Mouse (Mus musculus) G1E (cell line): ENCODE results near the gene Col18a1. TPM values are rescaled to one million over a fixed set of nuclear protein-coding genes. Genes with fewer than 3 reads are reported as not detected.

Experiments used
- ATAC-seq: 2 replicates; pipeline ENCODE4 v1.8.0; 2016; ENCODE audit warnings: mild to moderate bottlenecking; ENCODE audit not compliant: insufficient number of reproducible peaks, poor library complexity, low FRiP score, severe bottlenecking; ENCODE audit errors: extremely low read depth
- DNase-seq: peaks from one replicate; pipeline ENCODE4 v3.0.0; 2012; ENCODE audit warnings: low spot score
- H3K27me3 ChIP-seq: 2 replicates; pipeline ENCODE4 v1.6.1; 2012; ENCODE audit warnings: mild to moderate bottlenecking, low read length, inconsistent platforms; ENCODE audit not compliant: insufficient read depth
- H3K36me3 ChIP-seq: replicated peaks from 2 replicates; pipeline ENCODE3; 2012; ENCODE audit warnings: mild to moderate bottlenecking, inconsistent platforms
- H3K4me1 ChIP-seq: 2 replicates; pipeline ENCODE4 v1.6.1; 2012; ENCODE audit warnings: low read depth, low read length, inconsistent platforms, mixed read lengths; ENCODE audit not compliant: insufficient read depth
- H3K4me3 ChIP-seq: 2 replicates; pipeline ENCODE4 v1.5.1; 2012; ENCODE audit warnings: low read depth, mild to moderate bottlenecking, inconsistent platforms, low read length, moderate library complexity, mixed read lengths
- H3K9me3 ChIP-seq: replicated peaks from 2 replicates; pipeline ENCODE4 v1.6.1; 2012; ENCODE audit warnings: inconsistent platforms
- CTCF ChIP-seq: IDR thresholded peaks from 2 replicates; pipeline ENCODE4 v1.5.1; 2012; ENCODE audit warnings: low read depth, low read length, inconsistent platforms, mixed read lengths
- GATA1 ChIP-seq: IDR thresholded peaks from 2 replicates; pipeline ENCODE4 v1.6.1; 2012; ENCODE audit warnings: borderline replicate concordance, low read length, inconsistent platforms, mixed read lengths
- GATA2 ChIP-seq: IDR thresholded peaks from 2 replicates; pipeline ENCODE4 v1.6.1; 2012; ENCODE audit warnings: low read depth, low read length, inconsistent platforms, borderline replicate concordance
- POLR2AphosphoS5 ChIP-seq: IDR thresholded peaks from 2 replicates; pipeline ENCODE4 v1.6.1; 2012; ENCODE audit warnings: low read depth, low read length, inconsistent platforms; ENCODE audit not compliant: insufficient replicate concordance
- TAL1 ChIP-seq: conservative IDR thresholded peaks from 2 replicates; pipeline ENCODE4 v1.6.1; 2012; ENCODE audit warnings: low read depth, low read length, inconsistent platforms, mixed read lengths
- polyA plus RNA-seq: library from polyadenylated mRNA; stranded (reverse); fragments of >175 nt; gene quantifications from 2 replicates; pipeline ENCODE4 v1.2.3, GENCODE M21; 2012
- total RNA-seq, 2 experiments: library from RNA; stranded (forward) in 1 of 2; stranded (reverse) in 1 of 2; fragments of 200-1000 nt in 1 of 2; fragments of >200 nt in 1 of 2; fragmentation: Nextera tagmentation in 1 of 2; gene quantifications; 2 replicates each; pipeline ENCODE4 v1.2.3; 2014 to 2017

The Col18a1 gene
- total and polyA plus RNA-seq, 3 experiments: 33.0 to 145 (median 45.1) TPM

DNA sequence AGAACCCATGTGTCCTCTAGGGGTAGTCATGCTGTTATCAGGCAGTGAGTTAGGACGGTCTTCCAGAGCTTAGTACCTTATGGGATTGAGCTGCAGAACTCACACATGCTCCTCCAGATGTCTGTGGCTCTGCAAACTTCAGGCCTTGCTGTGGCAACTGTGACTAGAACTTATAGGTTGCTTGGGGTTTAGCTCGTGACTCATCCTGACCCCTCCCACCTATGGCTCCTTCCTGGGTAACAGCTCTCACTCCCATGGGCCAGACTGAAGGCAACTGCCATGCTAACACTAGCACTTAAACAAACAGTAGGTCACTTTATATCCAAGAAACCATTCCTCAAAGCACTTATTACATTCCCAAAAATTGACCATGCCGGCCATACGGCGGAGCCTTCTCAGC, 135.7 kb downstream of the Col18a1 start:
- no peak for TF ChIP-seq GATA2
- no peak for TF ChIP-seq GATA1
- TF ChIP-seq POLR2AphosphoS5: no peak
- TF ChIP-seq TAL1: no peak
- no peak for TF ChIP-seq CTCF
- ATAC-seq (no peak), DNase-seq (no peak)
- no peaks in the 10 kb centered on the region for H3K9me3 ChIP-seq
- H3K4me1 ChIP-seq: peaks cover 43% of the 10 kb centered on the region
- H3K36me3 ChIP-seq: peaks cover 10% of the 10 kb centered on the region
- no peak overlapping the region for H3K4me3 ChIP-seq
- peaks cover 47% of the 10 kb centered on the region for H3K27me3 ChIP-seq

DNA sequence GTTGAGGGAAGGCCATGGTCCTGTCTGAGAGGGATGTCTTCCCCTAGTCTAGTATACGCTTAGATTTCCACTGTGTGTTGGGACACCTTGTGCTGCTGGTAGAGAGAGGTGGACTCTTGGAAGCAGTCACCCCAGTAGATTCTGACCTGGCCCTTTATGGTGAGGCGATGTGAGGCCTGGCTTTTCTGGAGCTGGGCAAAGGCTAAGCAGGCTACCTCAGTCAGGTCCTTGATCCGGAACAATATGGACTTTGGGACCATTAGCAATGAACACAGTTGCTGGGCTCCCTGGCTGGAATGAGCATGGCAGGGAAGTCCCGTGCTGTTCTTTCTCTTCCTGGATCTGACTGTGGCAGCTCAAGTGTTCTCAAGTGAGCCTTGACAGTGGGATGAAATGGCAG, 136.6 kb downstream of the Col18a1 start:
- peaks cover 2% of the 10 kb centered on the region for H3K36me3 ChIP-seq
- TF ChIP-seq CTCF (no peak), GATA2 (no peak), GATA1 (no peak), TAL1 (no peak), POLR2AphosphoS5 (no peak)
- DNase-seq (no peak), ATAC-seq (no peak)
- H3K9me3 ChIP-seq: no peaks in the 10 kb centered on the region
- no peak overlapping the region for H3K4me3 ChIP-seq
- peaks cover 56% of the 10 kb centered on the region for H3K27me3 ChIP-seq
- peaks cover 35% of the 10 kb centered on the region for H3K4me1 ChIP-seq

GRCm38 (mm10) chr10:77028782-77029296, 137.5 kb downstream of the Col18a1 start:
- Histone ChIP-seq H3K4me3 (no peak overlapping the region), H3K9me3 (no peaks in the 10 kb centered on the region), H3K36me3 (no peaks in the 10 kb centered on the region), H3K27me3 (peaks cover 64% of the 10 kb centered on the region), H3K4me1 (peaks cover 25% of the 10 kb centered on the region)
- DNase-seq (no peak), ATAC-seq (no peak)
- TF ChIP-seq TAL1: no peak
- no peak for TF ChIP-seq CTCF
- no peak for TF ChIP-seq POLR2AphosphoS5
- TF ChIP-seq GATA2: no peak
- no peak for TF ChIP-seq GATA1

DNA sequence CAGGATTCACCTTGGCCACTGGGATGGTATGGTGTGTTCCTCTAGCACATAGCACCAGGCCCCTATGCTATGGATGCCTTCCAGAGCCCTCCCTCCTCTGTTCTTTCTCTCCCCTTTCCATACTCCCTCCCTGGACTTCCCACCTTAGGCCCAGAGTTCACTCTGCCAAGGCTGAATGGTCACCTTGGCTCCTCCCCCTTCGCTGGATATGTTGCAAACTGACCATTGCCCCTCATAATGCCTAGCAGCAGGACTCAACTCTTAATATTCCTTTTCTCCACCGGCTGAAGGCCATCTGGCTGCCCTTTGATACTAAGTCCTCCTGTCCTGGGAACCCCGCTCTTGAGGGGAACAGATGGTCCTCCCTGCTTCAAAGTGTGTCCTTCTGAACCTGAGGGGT, 139.4 kb downstream of the Col18a1 start:
- DNase-seq: no peak
- ATAC-seq: no peak

GRCm38 (mm10) chr10:77024231-77024630, 142.1 kb downstream of the Col18a1 start:
- ATAC-seq (no peak), DNase-seq (no peak)
- Histone ChIP-seq H3K4me1 (peaks cover 2% of the 10 kb centered on the region; the same call in 1 of the 2 replicates), H3K4me3 (no peak overlapping the region), H3K9me3 (no peaks in the 10 kb centered on the region), H3K36me3 (no peaks in the 10 kb centered on the region), H3K27me3 (peaks cover 49% of the 10 kb centered on the region)
- no peak for TF ChIP-seq TAL1
- TF ChIP-seq GATA2: no peak
- no peak for TF ChIP-seq POLR2AphosphoS5
- TF ChIP-seq GATA1: no peak
- no peak for TF ChIP-seq CTCF

More for the DNA sequence above, 139.4 kb downstream of the Col18a1 start:
- no peak overlapping the region for H3K4me3 ChIP-seq
- peaks cover 59% of the 10 kb centered on the region for H3K27me3 ChIP-seq
- H3K9me3 ChIP-seq: no peaks in the 10 kb centered on the region
- peaks cover 10% of the 10 kb centered on the region; the same call in 1 of the 2 replicates for H3K4me1 ChIP-seq
- TF ChIP-seq GATA2 (no peak), POLR2AphosphoS5 (no peak), GATA1 (no peak), TAL1 (no peak), CTCF (no peak)
- H3K36me3 ChIP-seq: no peaks in the 10 kb centered on the region

GRCm38 (mm10) chr10:77022301-77023130, 143.8 kb downstream of the Col18a1 start:
- ATAC-seq (no peak), DNase-seq (no peak)
- Histone ChIP-seq H3K4me3 (no peak overlapping the region), H3K4me1 (peaks cover 2% of the 10 kb centered on the region; the same call in 1 of the 2 replicates), H3K27me3 (peaks cover 44% of the 10 kb centered on the region), H3K9me3 (no peaks in the 10 kb centered on the region), H3K36me3 (no peaks in the 10 kb centered on the region)
- TF ChIP-seq GATA2: no peak
- TF ChIP-seq POLR2AphosphoS5: no peak
- no peak for TF ChIP-seq CTCF
- TF ChIP-seq TAL1: no peak
